Mouse (Mus musculus): ENCODE results near the gene Arvcf. TPM values are rescaled to one million over a fixed set of nuclear protein-coding genes. Genes with fewer than 3 reads are reported as not detected.

Arvcf gene
- total RNA-seq, 1 experiment: 48.0 TPM

GRCm38 (mm10) chr16:18383756-18384155, 35.8 kb downstream of the Arvcf start:
- Histone ChIP-seq H3K36me3 (ENCODE audit: control insufficient read depth, insufficient read depth, low read length, poor library complexity, severe bottlenecking) (no peaks in the 10 kb centered on the region), H3K4me1 (ENCODE audit: control insufficient read depth in 2 of 2, insufficient read depth in 2 of 2, low read length in 2 of 2, poor library complexity in 1 of 2) (peaks cover 14 to 39% of the 10 kb centered on the region in 2 experiments; a peak in 3 of 4 replicates), H3K9ac (ENCODE audit: insufficient read depth, low read depth, low read length, poor library complexity, severe bottlenecking) (no peak overlapping the region; the same call in 1 of the 2 replicates), H3K27ac (ENCODE audit: insufficient read depth, low read depth, low read length, poor library complexity, severe bottlenecking) (peak overlapping the region; percentile 22; the same call in 1 of the 2 replicates), H3K4me3 (ENCODE audit: insufficient read depth in 1 of 2, low read depth in 1 of 2, low read length in 2 of 2, poor library complexity in 1 of 2, severe bottlenecking in 1 of 2) (no peak overlapping the region), H3K9me3 (ENCODE audit: control insufficient read depth, insufficient read depth, low read depth, low read length) (no peaks in the 10 kb centered on the region)
- in situ Hi-C loops (cut with MboI; ENCODE audit: low sequenced_read_pairs in 2 of 2, unreplicated experiment in 2 of 2): no loop called here
- TF ChIP-seq ZC3H11A (IDR thresholded peaks at IDR 0.05; ENCODE audit: borderline replicate concordance, low read depth, low read length) (no peak), ZNF384 (IDR thresholded peaks at IDR 0.05; ENCODE audit: low read depth, low read length) (no peak), MAFK (IDR thresholded peaks at IDR 0.05; ENCODE audit: insufficient read depth, low read depth, low read length) (no peak), HCFC1 (IDR thresholded peaks at IDR 0.05; ENCODE audit: borderline replicate concordance, insufficient read depth, low read length) (no peak), CHD2 (IDR thresholded peaks at IDR 0.05; ENCODE audit: low read depth, low read length) (no peak)
- no peak for DNase-seq (ENCODE audit: low read depth, low spot score)

- in situ Hi-C loops (cut with MboI; ENCODE audit: low sequenced_read_pairs in 2 of 2, unreplicated experiment in 2 of 2): no loop called here
- H3K27ac ChIP-seq (ENCODE audit: insufficient read depth, low read depth, low read length, poor library complexity, severe bottlenecking): peak overlapping the region; percentile 22; the same call in 1 of the 2 replicates
- H3K4me3 ChIP-seq (ENCODE audit: insufficient read depth in 1 of 2, low read depth in 1 of 2, low read length in 2 of 2, poor library complexity in 1 of 2, severe bottlenecking in 1 of 2): no peak overlapping the region
- peaks cover 14 to 42% of the 10 kb centered on the region in 2 experiments; a peak in 3 of 4 replicates for H3K4me1 ChIP-seq (ENCODE audit: control insufficient read depth in 2 of 2, insufficient read depth in 2 of 2, low read length in 2 of 2, poor library complexity in 1 of 2)
- H3K9ac ChIP-seq (ENCODE audit: insufficient read depth, low read depth, low read length, poor library complexity, severe bottlenecking): no peak overlapping the region; the same call in 1 of the 2 replicates
- no peaks in the 10 kb centered on the region for H3K36me3 ChIP-seq (ENCODE audit: control insufficient read depth, insufficient read depth, low read length, poor library complexity, severe bottlenecking)
- no peak for DNase-seq (ENCODE audit: low read depth, low spot score)
- no peak for TF ChIP-seq HCFC1 (IDR thresholded peaks at IDR 0.05; ENCODE audit: borderline replicate concordance, insufficient read depth, low read length)
- TF ChIP-seq MAFK (IDR thresholded peaks at IDR 0.05; ENCODE audit: insufficient read depth, low read depth, low read length): no peak
- TF ChIP-seq ZNF384 (IDR thresholded peaks at IDR 0.05; ENCODE audit: low read depth, low read length): no peak
- TF ChIP-seq CHD2 (IDR thresholded peaks at IDR 0.05; ENCODE audit: low read depth, low read length): no peak
- TF ChIP-seq ZC3H11A (IDR thresholded peaks at IDR 0.05; ENCODE audit: borderline replicate concordance, low read depth, low read length): no peak
- H3K9me3 ChIP-seq (ENCODE audit: control insufficient read depth, insufficient read depth, low read depth, low read length): no peaks in the 10 kb centered on the region
Measured at GRCm38 (mm10) chr16:18384211-18384610, 36.2 kb downstream of the Arvcf start.

GRCm38 (mm10) chr16:18384659-18385058, 36.7 kb downstream of the Arvcf start:
- no peak for TF ChIP-seq ZC3H11A (IDR thresholded peaks at IDR 0.05; ENCODE audit: borderline replicate concordance, low read depth, low read length)
- no peak for TF ChIP-seq ZNF384 (IDR thresholded peaks at IDR 0.05; ENCODE audit: low read depth, low read length)
- no peak for TF ChIP-seq MAFK (IDR thresholded peaks at IDR 0.05; ENCODE audit: insufficient read depth, low read depth, low read length)
- TF ChIP-seq HCFC1 (IDR thresholded peaks at IDR 0.05; ENCODE audit: borderline replicate concordance, insufficient read depth, low read length): no peak
- TF ChIP-seq CHD2 (IDR thresholded peaks at IDR 0.05; ENCODE audit: low read depth, low read length): no peak
- Histone ChIP-seq H3K9me3 (ENCODE audit: control insufficient read depth, insufficient read depth, low read depth, low read length) (no peaks in the 10 kb centered on the region), H3K4me3 (ENCODE audit: insufficient read depth in 1 of 2, low read depth in 1 of 2, low read length in 2 of 2, poor library complexity in 1 of 2, severe bottlenecking in 1 of 2) (no peak overlapping the region), H3K9ac (ENCODE audit: insufficient read depth, low read depth, low read length, poor library complexity, severe bottlenecking) (no peak overlapping the region), H3K36me3 (ENCODE audit: control insufficient read depth, insufficient read depth, low read length, poor library complexity, severe bottlenecking) (no peaks in the 10 kb centered on the region), H3K27ac (ENCODE audit: insufficient read depth, low read depth, low read length, poor library complexity, severe bottlenecking) (no peak overlapping the region), H3K4me1 (ENCODE audit: control insufficient read depth in 2 of 2, insufficient read depth in 2 of 2, low read length in 2 of 2, poor library complexity in 1 of 2) (peaks cover 14 to 42% of the 10 kb centered on the region in 2 experiments; a peak in 3 of 4 replicates)
- no peak for DNase-seq (ENCODE audit: low read depth, low spot score)
- in situ Hi-C loops (cut with MboI; ENCODE audit: low sequenced_read_pairs in 2 of 2, unreplicated experiment in 2 of 2): no loop called here

GRCm38 (mm10) chr16:18385411-18385810, 37.4 kb downstream of the Arvcf start:
- no peak for DNase-seq (ENCODE audit: low read depth, low spot score)
- in situ Hi-C loops (cut with MboI; ENCODE audit: low sequenced_read_pairs in 2 of 2, unreplicated experiment in 2 of 2): no loop called here
- Histone ChIP-seq H3K9ac (ENCODE audit: insufficient read depth, low read depth, low read length, poor library complexity, severe bottlenecking) (no peak overlapping the region), H3K9me3 (ENCODE audit: control insufficient read depth, insufficient read depth, low read depth, low read length) (no peaks in the 10 kb centered on the region), H3K27ac (ENCODE audit: insufficient read depth, low read depth, low read length, poor library complexity, severe bottlenecking) (no peak overlapping the region), H3K4me3 (ENCODE audit: insufficient read depth in 1 of 2, low read depth in 1 of 2, low read length in 2 of 2, poor library complexity in 1 of 2, severe bottlenecking in 1 of 2) (no peak overlapping the region), H3K36me3 (ENCODE audit: control insufficient read depth, insufficient read depth, low read length, poor library complexity, severe bottlenecking) (no peaks in the 10 kb centered on the region), H3K4me1 (ENCODE audit: control insufficient read depth in 2 of 2, insufficient read depth in 2 of 2, low read length in 2 of 2, poor library complexity in 1 of 2) (peaks cover 14 to 42% of the 10 kb centered on the region in 2 experiments; a peak in 3 of 4 replicates)
- no peak for TF ChIP-seq ZC3H11A (IDR thresholded peaks at IDR 0.05; ENCODE audit: borderline replicate concordance, low read depth, low read length)

- in situ Hi-C loops (cut with MboI; ENCODE audit: low sequenced_read_pairs in 2 of 2, unreplicated experiment in 2 of 2): no loop called here
- DNase-seq (ENCODE audit: low read depth, low spot score): no peak
- H3K27ac ChIP-seq (ENCODE audit: insufficient read depth, low read depth, low read length, poor library complexity, severe bottlenecking): 0 out of 2 replicates have a peak overlapping the region, but pooled peaks have one; percentile 36
Measured at GRCm38 (mm10) chr16:18386451-18386850, 38.5 kb downstream of the Arvcf start.

More at GRCm38 (mm10) chr16:18386451-18386850, 38.5 kb downstream of the Arvcf start:
- H3K9ac ChIP-seq (ENCODE audit: insufficient read depth, low read depth, low read length, poor library complexity, severe bottlenecking): no peak overlapping the region
- no peaks in the 10 kb centered on the region for H3K36me3 ChIP-seq (ENCODE audit: control insufficient read depth, insufficient read depth, low read length, poor library complexity, severe bottlenecking)
- H3K9me3 ChIP-seq (ENCODE audit: control insufficient read depth, insufficient read depth, low read depth, low read length): no peaks in the 10 kb centered on the region
- H3K4me3 ChIP-seq (ENCODE audit: insufficient read depth in 1 of 2, low read depth in 1 of 2, low read length in 2 of 2, poor library complexity in 1 of 2, severe bottlenecking in 1 of 2): no peak overlapping the region
- H3K4me1 ChIP-seq (ENCODE audit: control insufficient read depth in 2 of 2, insufficient read depth in 2 of 2, low read length in 2 of 2, poor library complexity in 1 of 2): peaks cover 14 to 43% of the 10 kb centered on the region in 2 experiments; a peak in 3 of 4 replicates
- TF ChIP-seq CHD2 (IDR thresholded peaks at IDR 0.05; ENCODE audit: low read depth, low read length) (no peak), ZNF384 (IDR thresholded peaks at IDR 0.05; ENCODE audit: low read depth, low read length) (no peak)
